Mouse (Mus musculus) embryo, embryonic 10.5 days (tissue): ENCODE measurements around the gene Sri.
"Not testable (repeated sequence)": the region's sequence is repeated elsewhere in the genome, so short reads cannot be mapped to it uniquely, and the experiment has no call there.

Experiments
- DNase-seq: peaks from one replicate; pipeline ENCODE4 v3.0.0-alpha.2; 2015; ENCODE audit warnings: low spot score

Sri gene

GRCm38 (mm10) chr5:8045855-8046254, at the start of gene Sri:
Gene Sri (plus strand): TSS chr5:8046078.
- DNase-seq: no peak

- peak; percentile 59 for DNase-seq
These were observed 49.4 kb upstream of the Sri start for GRCm38 (mm10) chr5:7996401-7997044.

- no peak for DNase-seq
These were observed 48.8 kb upstream of the Sri start for GRCm38 (mm10) chr5:7997086-7997485.

DNA sequence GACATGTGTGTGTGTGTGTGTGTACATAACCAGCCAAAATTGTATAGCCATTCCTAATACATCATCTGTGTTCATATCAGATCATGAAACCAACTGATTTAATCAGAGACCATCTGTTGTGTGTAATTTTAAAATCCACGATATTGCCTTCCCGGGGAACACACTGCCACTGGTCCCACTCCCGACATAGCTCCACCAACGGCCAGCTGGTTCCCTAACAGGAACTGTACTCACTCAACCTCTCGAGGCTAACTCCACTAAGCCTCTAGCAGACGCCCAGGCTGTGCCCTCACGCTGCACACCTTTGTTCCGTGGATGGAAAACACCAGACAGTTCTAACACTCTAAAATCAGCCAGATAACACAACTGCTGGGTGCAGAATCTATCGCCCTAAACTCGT, 45.4 kb upstream of the Sri start:
- DNase-seq: no peak

DNA sequence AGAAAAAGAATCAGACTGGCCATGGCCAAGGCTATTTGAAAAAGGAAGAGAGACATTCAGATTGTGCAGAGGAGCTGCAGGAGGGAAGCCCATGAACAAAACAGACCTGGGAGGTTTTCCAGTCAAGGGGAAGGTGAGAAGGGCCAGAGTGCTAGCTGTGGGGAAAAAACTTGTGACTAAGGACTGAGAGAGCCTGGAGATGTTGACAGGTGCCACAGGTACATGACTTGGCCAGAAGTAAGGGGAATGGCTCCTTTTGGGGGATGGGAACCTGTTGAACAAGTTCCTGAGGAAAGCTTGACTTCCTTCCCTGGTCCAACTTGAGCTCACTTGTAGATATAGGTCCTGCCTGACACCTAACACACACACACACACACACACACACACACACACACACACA, 43.1 kb upstream of the Sri start:
- DNase-seq: no peak

DNA sequence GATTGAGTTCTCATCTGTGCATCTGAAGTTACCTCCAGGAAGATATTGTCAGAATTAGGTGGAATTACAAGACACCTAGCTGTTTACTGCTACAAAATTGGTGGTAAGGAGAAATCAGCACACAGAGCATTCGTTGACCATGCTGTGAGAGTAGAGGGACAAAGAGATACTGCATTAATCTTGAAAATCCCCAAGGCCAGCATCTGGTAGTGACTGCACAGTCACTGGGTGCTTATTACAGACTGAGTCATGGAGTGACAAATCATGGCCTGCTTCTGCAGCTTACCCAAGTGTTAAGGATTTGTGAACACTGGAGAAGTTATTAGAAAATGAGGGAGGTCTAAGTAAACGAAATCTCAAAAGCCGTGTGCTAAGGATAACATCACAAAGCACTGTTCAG, 32.6 kb upstream of the Sri start:
- no peak for DNase-seq

GRCm38 (mm10) chr5:8034596-8034995, 11.3 kb upstream of the Sri start:
- not testable (repeated sequence) for DNase-seq

- no peak for DNase-seq
These were observed 7.9 kb downstream of the Sri start for GRCm38 (mm10) chr5:8053827-8054226.

DNA sequence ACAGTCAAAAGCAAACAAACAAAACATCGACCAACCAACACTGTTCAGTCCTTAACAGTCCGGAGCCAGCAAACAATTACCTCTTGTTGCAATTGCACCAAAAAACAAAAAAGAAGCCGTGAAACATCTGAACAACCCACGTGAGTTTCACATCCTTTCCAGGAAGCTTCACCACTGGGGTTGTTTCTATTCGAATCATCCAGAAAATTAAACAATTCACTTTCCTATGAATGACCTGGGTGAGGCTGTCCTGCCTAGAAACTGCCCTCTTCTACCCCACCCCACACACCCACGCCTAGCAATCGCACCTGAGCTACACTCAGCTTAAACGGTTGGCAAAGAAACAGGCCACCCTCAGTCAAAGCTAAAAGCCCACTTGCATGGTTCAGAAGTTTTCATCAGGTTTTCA, 9.8 kb downstream of the Sri start:
- no peak for DNase-seq

- DNase-seq: peak; percentile 65
These were observed 10.5 kb downstream of the Sri start for GRCm38 (mm10) chr5:8056141-8057017.

- DNase-seq: no peak
These were observed 11.1 kb downstream of the Sri start for GRCm38 (mm10) chr5:8057018-8057323.

- no peak for DNase-seq
These were observed 12.2 kb downstream of the Sri start for GRCm38 (mm10) chr5:8058056-8058455.

GRCm38 (mm10) chr5:8062469-8062868, 16.6 kb downstream of the Sri start:
- DNase-seq: no peak

DNA sequence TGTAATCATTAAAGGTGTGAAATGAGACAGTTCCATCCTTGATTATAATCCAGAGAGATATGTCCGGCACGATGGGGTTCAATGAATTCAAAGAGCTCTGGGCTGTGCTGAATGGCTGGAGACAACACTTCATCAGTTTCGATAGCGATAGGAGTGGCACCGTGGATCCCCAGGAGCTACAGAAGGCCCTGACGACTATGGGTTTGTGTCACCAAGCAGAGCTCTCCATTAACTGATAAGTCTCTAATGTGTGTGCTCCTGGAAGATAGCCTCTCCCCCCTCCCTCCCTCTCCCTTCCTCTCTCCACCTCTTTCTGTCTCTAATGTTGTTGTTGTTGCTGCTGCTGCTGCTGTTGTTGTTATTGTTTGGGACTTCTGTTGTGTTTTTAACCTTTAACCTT, 17.3 kb downstream of the Sri start:
- DNase-seq: no peak

GRCm38 (mm10) chr5:8073406-8073805, 27.5 kb downstream of the Sri start:
- no peak for DNase-seq

- no peak for DNase-seq
These were observed 28.2 kb downstream of the Sri start for GRCm38 (mm10) chr5:8073901-8074561.

DNA sequence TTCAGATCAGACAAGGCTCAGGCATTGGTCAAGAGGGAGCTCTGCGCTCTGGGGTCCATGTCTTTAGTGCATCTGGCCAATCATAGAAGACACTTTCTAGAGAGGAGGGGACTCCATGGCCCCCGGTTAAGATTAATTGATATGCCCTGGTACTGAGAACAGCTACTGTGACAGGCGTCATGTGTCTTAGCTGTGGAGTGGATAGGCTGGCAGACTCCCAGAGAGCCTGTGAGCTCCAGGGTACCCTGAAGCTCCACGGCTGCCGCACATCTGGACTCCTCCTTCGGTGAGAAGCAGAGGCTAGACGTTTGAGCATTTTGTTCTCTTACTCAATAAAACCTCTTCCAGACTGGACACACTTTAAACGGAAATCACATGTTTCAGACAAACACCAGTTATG, 31.6 kb downstream of the Sri start:
- no peak for DNase-seq

- no peak for DNase-seq
These were observed 37.1 kb downstream of the Sri start for GRCm38 (mm10) chr5:8082800-8083509.

DNA sequence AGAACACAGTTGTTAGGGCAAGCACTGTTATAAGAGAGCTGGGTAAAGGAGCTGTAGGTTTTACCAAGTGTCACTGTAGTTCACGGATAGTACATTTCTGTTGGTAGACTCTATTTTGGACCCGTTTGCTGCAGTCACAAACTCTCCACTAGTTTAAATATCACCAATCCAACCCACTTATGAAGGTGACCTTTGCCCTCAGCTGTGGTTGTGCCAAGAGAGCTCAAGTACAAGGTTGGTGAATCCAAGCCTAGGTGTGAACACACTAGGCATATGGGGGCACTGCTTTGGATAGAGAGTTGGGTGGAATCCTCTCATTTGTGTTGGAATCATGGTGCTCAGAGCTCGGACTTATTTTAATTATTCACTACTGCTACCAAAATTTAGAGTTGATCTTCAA, 39.8 kb downstream of the Sri start:
- no peak for DNase-seq

- DNase-seq: no peak
These were observed 42.3 kb downstream of the Sri start for GRCm38 (mm10) chr5:8088147-8088546.

GRCm38 (mm10) chr5:8094921-8095320, 49.0 kb downstream of the Sri start:
- no peak for DNase-seq

DNA sequence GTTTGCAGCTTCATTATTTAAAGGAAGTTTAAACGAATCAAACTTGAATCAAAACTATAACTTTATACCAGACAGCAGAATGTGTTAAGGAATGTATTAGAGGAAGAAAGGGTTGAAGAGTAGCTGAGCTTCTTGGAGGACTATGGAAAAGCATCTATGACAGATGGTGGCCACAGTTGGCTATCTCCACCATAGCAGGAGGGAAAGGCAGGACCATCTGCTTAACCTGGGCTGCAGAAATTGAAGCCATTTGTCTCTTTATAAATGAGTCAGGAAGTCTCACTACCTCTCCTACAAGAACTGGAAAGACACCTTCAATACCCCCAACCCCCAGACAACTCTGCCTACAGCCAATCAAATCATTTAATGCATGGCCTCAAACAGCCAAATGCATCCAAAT, 49.8 kb downstream of the Sri start:
- DNase-seq: no peak

- no peak for DNase-seq
These were observed 65.8 kb downstream of the Sri start for GRCm38 (mm10) chr5:8111691-8112090.
